Mouse (Mus musculus): Measurements from ENCODE around the gene Cib3.

- TF ChIP-seq POLR2A (IDR thresholded peaks at IDR 0.05; ENCODE audit: control insufficient read depth in 1 of 2, insufficient read depth in 1 of 2, low read depth in 1 of 2, low read length in 2 of 2, poor library complexity in 1 of 2), result no peak
- TF ChIP-seq HCFC1 (IDR thresholded peaks at IDR 0.05; ENCODE audit: low read depth, low read length), result no peak
- TF ChIP-seq CTCF (IDR thresholded peaks at IDR 0.05 in 2 of 3, conservative IDR thresholded peaks at IDR 0.05 in 1 of 3; ENCODE audit: control insufficient read depth in 1 of 3, insufficient read depth in 1 of 3, low read depth in 2 of 3, low read length in 3 of 3, poor library complexity in 1 of 3, severe bottlenecking in 1 of 3), result no peak; a peak in 1 of 6 replicates
Observed at GRCm38 (mm10) chr8:72189417-72190214, 23.0 kb downstream of the Cib3 start, which contains the start of gene Hsh2d.
